In genomic region chr11:20299900-20300299, GRCm38 (mm10) we compare ENCODE assay signal across 20 mouse cellular contexts. TPM values are rescaled to one million over a fixed set of nuclear protein-coding genes. Genes with fewer than 3 reads are reported as not detected.
A peak's percentile ranks its signal among the peaks of the same experiment; 100 is the strongest.
DNase-seq lines count a peak whose midpoint lies in the region; ATAC-seq lines count a peak whose summit lies in the region.
"Had no signal": no experiment of that assay in that cellular context is flagged by ENCODE, and none has a peak within 500 bp of the region (broad histone marks: within the 10 kb centered on the region; RNA-seq: fewer than 3 reads in every experiment).

No protein-coding gene starts in this region.

- ATAC-seq in heart, embryonic 15.5 days (replicated peaks; ENCODE audit: insufficient number of reproducible peaks, insufficient read depth, low FRiP score, low read depth), result peak; percentile 73; the same call in 1 of the 2 replicates
- ATAC-seq: hindbrain, embryonic 16.5 days; liver, postnatal 0 days had no signal

- no peak overlapping the region for H3K27ac ChIP-seq in heart, embryonic 15.5 days
- H3K27ac ChIP-seq: forebrain, embryonic 12.5 days; limb, embryonic 15.5 days; midbrain, embryonic 10.5 days had no signal

- H3K36me3 ChIP-seq in heart, embryonic 15.5 days, result 0 out of 2 replicates have a peak, but pooled peaks cover 3% of the 10 kb centered on the region

- H3K4me2 ChIP-seq in heart, embryonic 15.5 days, result no peak overlapping the region
- H3K4me2 ChIP-seq: forebrain, embryonic 12.5 days; heart, embryonic 12.5 days; limb, embryonic 15.5 days had no signal

- no peak overlapping the region for H3K9ac ChIP-seq in heart, embryonic 15.5 days
- H3K9ac ChIP-seq: forebrain, embryonic 12.5 days; heart, embryonic 12.5 days; limb, embryonic 15.5 days; liver, postnatal 0 days had no signal

- 52% methylated on average over 6 of the region's 6 CpGs for WGBS in heart, embryonic 15.5 days

- no peak overlapping the region for H3K4me3 ChIP-seq in heart, embryonic 15.5 days
- H3K4me3 ChIP-seq: forebrain, embryonic 12.5 days; heart, embryonic 12.5 days; limb, embryonic 15.5 days; midbrain, embryonic 10.5 days had no signal

- H3K27me3 ChIP-seq in heart, embryonic 15.5 days, result no peaks in the 10 kb centered on the region
- H3K27me3 ChIP-seq: forebrain, embryonic 12.5 days; heart, embryonic 12.5 days; limb, embryonic 15.5 days had no signal

- peaks cover 3% of the 10 kb centered on the region; the same call in 1 of the 2 replicates for H3K4me1 ChIP-seq in heart, embryonic 15.5 days (replicated peaks)
- H3K4me1 ChIP-seq: forebrain, embryonic 12.5 days; limb, embryonic 15.5 days; midbrain, embryonic 10.5 days had no signal

- H3K9me3 ChIP-seq in heart, embryonic 15.5 days (replicated peaks), result no peaks in the 10 kb centered on the region
- H3K9me3 ChIP-seq: forebrain, embryonic 12.5 days; heart, embryonic 12.5 days; limb, embryonic 15.5 days; midbrain, embryonic 10.5 days had no signal

- DNase-seq in heart, adult 8-10 months (ENCODE audit: low spot score), result no peak
- peak; percentile 20 for DNase-seq in right cerebral cortex, adult 18-20 months
- no peak for DNase-seq in right cerebral cortex, postnatal 25 days
- DNase-seq in lung, postnatal 25 days (ENCODE audit: low spot score), result peak; percentile 23
- no peak for DNase-seq in kidney, postnatal 4 days
- DNase-seq in layer of hippocampus, adult 9-11 months, result no peak
- DNase-seq: adrenal gland, postnatal 36 days; cerebellum, adult 8-10 months; gastrocnemius, postnatal 25 days; kidney, adult 11 months; kidney, postnatal 10 days; liver, postnatal 0 days; thymus, adult 18-20 months had no signal

RNA-seq across cellular contexts. Expression of gene Slc1a4, which starts 32.6 kb away (rescaled TPM):
- polyA plus RNA-seq in heart, embryonic 15.5 days (2015; fragmentation: Nextera tagmentation; extraction: Ambion mirVana), result 6.9 and 10.7 TPM in 2 replicates
- total RNA-seq in heart, adult 8-10 months (2022), result 1 to 10 TPM; 1.2 to 1.8 (median 1.4) TPM
- total RNA-seq: neutrophil, adult 5-6 weeks had no signal

RNA-seq across cellular contexts. Expression of gene Cep68, which starts 50.7 kb away (rescaled TPM):
- polyA plus RNA-seq in heart, embryonic 15.5 days (2015; fragmentation: Nextera tagmentation; extraction: Ambion mirVana), result 25.7 and 31.9 TPM in 2 replicates
- 10 to 100 TPM; 41.9 to 47.2 (median 43.2) TPM for total RNA-seq in heart, adult 8-10 months (2022)

Comparison
In these comparisons a context has a peak if more than half of its experiments do, and no peak if none do; other contexts are left out.
1. DNase-seq: peak in right cerebral cortex, adult 18-20 months (single experiment) and lung, postnatal 25 days (single experiment); none in heart, adult 8-10 months (single experiment), right cerebral cortex, postnatal 25 days (single experiment), kidney, postnatal 4 days (0 of 2) and layer of hippocampus, adult 9-11 months (single experiment).